Mouse (Mus musculus) E14TG2a.4 (cell line): ENCODE measurements around the gene Mical3.
A peak's percentile ranks its signal among the peaks of the same experiment; 100 is the strongest.
"Not testable (repeated sequence)": the region's sequence is repeated elsewhere in the genome, so short reads cannot be mapped to it uniquely, and the experiment has no call there.

Experiments used
- H3K27me3 ChIP-seq: 2 replicates; pipeline ENCODE4 v1.6.1; 2014; ENCODE audit warnings: low read length, control low read depth; ENCODE audit not compliant: insufficient read depth
- H3K36me3 ChIP-seq: 2 replicates; pipeline ENCODE4 v1.6.1; 2014; ENCODE audit warnings: low read length, control low read depth; ENCODE audit not compliant: insufficient read depth
- H3K4me1 ChIP-seq: replicated peaks from 2 replicates; pipeline ENCODE4 v1.6.1; 2014; ENCODE audit warnings: low read depth, low read length, control low read depth
- H3K4me3 ChIP-seq: replicated peaks from 2 replicates; pipeline ENCODE4 v1.5.1; 2014; ENCODE audit warnings: mild to moderate bottlenecking, low read length
- H3K9me3 ChIP-seq: 2 replicates; pipeline ENCODE4 v1.6.1; 2014; ENCODE audit warnings: low read length, control low read depth
- CTCF ChIP-seq: conservative IDR thresholded peaks from 2 replicates; pipeline ENCODE4 v1.5.1; 2014; ENCODE audit warnings: low read length
- NANOG ChIP-seq: IDR thresholded peaks from 2 replicates; pipeline ENCODE4 v1.6.1; 2014; ENCODE audit warnings: borderline replicate concordance, low read length, mixed read lengths
- POU5F1 ChIP-seq: IDR thresholded peaks from 2 replicates; pipeline ENCODE4 v1.6.1; 2014; ENCODE audit warnings: low read length, borderline replicate concordance

Gene Mical3

DNA sequence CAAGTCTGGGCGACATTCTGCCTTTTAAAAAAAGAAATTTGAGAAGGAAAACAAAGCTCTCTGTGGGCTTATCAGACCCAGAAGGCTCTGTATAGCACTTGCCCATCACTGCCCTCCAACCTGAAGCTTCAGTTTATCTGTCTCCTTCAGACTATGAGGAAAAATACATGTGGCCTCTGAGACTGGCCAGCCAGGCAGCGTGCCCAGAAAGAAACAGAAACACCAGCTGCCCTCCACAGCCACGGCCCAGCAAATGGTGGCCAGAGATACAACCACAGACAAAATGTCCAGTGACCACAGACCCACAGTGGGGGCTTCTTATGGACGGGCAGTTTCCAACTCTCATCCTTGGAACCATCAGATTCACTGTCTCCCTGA, 216.3 kb downstream of the Mical3 start:
- H3K27me3 ChIP-seq = peaks cover 3% of the 10 kb centered on the region; the same call in 1 of the 2 replicates
- H3K4me1 ChIP-seq = peaks cover 70% of the 10 kb centered on the region
- H3K4me3 ChIP-seq = peak overlapping the region; percentile 49
- peaks cover 42% of the 10 kb centered on the region for H3K36me3 ChIP-seq
- TF ChIP-seq NANOG = no peak
- no peak for TF ChIP-seq CTCF
- TF ChIP-seq POU5F1 = no peak
- no peaks in the 10 kb centered on the region for H3K9me3 ChIP-seq

GRCm38 (mm10) chr6:120913783-120914182, 217.0 kb downstream of the Mical3 start:
- peaks cover 42% of the 10 kb centered on the region for H3K36me3 ChIP-seq
- H3K9me3 ChIP-seq = no peaks in the 10 kb centered on the region
- H3K4me3 ChIP-seq = no peak overlapping the region; the same call in 1 of the 2 replicates
- no peak for TF ChIP-seq POU5F1
- no peak for TF ChIP-seq CTCF
- H3K4me1 ChIP-seq = peaks cover 71% of the 10 kb centered on the region
- no peaks in the 10 kb centered on the region for H3K27me3 ChIP-seq

- Histone ChIP-seq H3K4me3 (no peak overlapping the region), H3K9me3 (no peaks in the 10 kb centered on the region), H3K36me3 (peaks cover 42% of the 10 kb centered on the region), H3K4me1 (peaks cover 71% of the 10 kb centered on the region), H3K27me3 (no peaks in the 10 kb centered on the region)
- TF ChIP-seq CTCF (no peak), NANOG (no peak), POU5F1 (no peak)
Observed at GRCm38 (mm10) chr6:120912931-120913330, 217.9 kb downstream of the Mical3 start.

DNA sequence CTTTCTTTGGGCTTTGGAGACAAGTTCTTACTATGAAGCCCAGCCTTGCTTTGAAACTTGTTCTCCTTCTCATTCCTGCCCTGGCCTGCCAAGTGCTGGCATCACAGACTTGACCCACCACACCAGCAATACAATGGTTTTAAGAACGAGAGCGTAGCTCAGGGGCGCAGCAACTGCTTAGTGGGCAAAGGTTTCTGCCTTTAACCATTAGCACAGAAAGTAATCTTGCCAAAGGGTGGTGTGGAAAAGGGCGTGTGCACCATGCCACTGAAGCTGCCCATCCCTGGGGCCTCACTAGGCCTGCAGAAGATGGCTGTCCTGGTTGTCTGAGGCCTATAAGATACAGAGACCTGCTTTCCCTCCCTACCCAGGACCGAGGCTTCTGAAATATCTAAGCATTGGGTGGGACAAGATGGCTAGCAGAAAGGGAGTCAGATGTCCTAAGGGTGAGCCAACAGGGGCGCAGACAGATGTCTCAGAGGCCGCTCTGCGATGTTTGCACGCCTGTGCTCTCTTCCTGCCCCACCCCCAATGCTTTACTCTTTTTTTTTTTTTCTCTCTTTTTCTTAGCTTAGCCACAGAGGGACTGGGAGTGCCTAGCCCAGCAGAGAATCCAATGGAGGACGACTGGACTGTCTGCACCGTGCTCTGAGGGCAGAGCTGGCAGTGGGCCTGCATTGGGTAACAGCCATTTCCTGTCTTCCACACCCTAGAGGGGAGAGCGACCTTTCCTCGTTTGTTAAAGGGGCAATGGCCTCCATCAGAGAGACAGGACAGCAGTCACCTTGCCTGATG, 219.4 kb downstream of the Mical3 start:
- peaks cover 48% of the 10 kb centered on the region for H3K36me3 ChIP-seq
- TF ChIP-seq POU5F1 (no peak), CTCF (no peak), NANOG (no peak)
- H3K27me3 ChIP-seq = no peaks in the 10 kb centered on the region
- no peaks in the 10 kb centered on the region for H3K9me3 ChIP-seq
- H3K4me3 ChIP-seq = peak overlapping the region; percentile 17; the same call in 1 of the 2 replicates
- H3K4me1 ChIP-seq = peaks cover 80% of the 10 kb centered on the region

DNA sequence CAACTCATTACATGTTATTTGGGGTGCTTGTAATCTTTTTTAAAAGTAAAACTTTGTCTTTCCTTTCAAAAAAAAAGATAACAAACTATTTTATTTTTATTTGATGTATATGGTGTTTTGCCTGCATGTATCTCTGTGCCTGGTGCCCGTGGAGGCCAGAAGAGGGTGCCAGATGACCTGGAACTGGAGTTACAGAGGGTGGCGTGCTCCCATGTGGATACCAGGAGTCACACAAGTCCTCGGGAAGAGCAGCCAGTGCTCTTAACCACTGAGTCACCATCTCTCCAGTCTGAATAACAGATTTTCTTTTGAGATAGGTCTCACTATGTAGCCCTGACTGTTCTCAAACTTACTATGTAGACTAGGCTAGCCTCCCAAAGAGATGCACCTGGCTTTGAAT, 221.3 kb downstream of the Mical3 start:
- Histone ChIP-seq H3K9me3 (no peaks in the 10 kb centered on the region), H3K4me1 (peaks cover 80% of the 10 kb centered on the region), H3K27me3 (no peaks in the 10 kb centered on the region), H3K36me3 (peaks cover 53% of the 10 kb centered on the region), H3K4me3 (no peak overlapping the region)
- no peak for TF ChIP-seq CTCF
- TF ChIP-seq NANOG = no peak
- no peak for TF ChIP-seq POU5F1

DNA sequence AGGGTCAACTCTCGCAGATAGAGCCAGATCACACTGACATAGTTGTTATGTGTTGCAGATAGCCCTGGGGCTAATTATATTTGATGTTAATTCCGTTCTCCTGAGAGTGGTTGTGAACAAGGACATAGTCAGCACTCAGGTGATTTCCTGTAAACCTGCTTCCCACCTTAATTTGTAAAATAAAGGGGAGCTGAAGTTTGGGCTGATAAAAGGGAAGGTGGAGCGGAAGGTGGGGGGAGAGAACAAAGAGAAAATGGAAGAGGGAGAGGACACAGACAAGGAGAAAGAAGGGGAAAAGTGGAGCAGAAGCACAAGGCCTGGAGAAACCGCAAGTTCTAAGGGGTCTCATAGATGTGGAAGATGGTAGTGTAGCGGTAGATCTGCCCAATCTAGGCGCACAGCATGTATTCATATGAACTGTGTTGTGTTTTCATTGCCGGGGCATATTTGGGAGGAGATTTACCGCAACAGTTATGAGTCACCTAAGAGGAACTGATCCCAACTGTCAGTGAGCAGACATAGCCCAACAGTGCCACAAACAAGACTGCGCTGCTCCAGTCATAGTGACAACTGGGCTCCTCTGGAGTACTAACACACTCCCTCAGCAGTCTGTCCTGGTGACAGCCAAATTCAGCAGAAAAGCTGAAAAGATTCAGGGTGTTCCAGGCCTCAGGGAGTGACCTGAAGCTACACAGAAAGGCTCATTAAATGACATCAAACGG, 222.8 kb downstream of the Mical3 start:
- H3K36me3 ChIP-seq = peaks cover 40% of the 10 kb centered on the region
- not testable (repeated sequence) for H3K27me3 ChIP-seq, H3K9me3 ChIP-seq
- peak overlapping the region; percentile 11; the same call in 1 of the 2 replicates for H3K4me3 ChIP-seq
- peaks cover 77% of the 10 kb centered on the region for H3K4me1 ChIP-seq

GRCm38 (mm10) chr6:120906521-120906920, 224.3 kb downstream of the Mical3 start:
- Histone ChIP-seq H3K27me3 (no peaks in the 10 kb centered on the region), H3K4me1 (peaks cover 77% of the 10 kb centered on the region), H3K36me3 (peaks cover 36% of the 10 kb centered on the region), H3K9me3 (no peaks in the 10 kb centered on the region), H3K4me3 (0 out of 2 replicates have a peak overlapping the region, but pooled peaks have one; percentile 26)
- TF ChIP-seq CTCF (no peak), POU5F1 (no peak), NANOG (no peak)

DNA sequence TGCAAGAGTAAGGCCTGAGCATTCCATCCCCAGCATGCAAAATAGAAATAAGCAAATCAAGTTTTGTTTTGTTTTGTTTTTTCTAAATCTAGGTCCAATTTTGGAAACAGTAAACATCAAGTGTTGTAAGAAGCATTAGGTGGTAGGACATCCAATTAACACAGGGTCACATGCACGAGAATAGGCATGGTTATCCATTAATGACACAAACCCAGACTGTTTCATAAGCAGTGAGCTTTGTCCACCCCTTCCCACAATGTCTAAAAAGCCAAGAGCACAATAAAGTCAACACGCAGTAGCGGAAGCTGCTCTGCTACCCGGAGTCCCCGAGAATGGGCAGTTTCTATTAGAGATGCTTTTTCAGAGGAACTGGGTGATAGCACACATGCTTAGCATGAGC, 225.7 kb downstream of the Mical3 start:
- Histone ChIP-seq H3K27me3 (no peaks in the 10 kb centered on the region), H3K4me1 (peaks cover 78% of the 10 kb centered on the region), H3K9me3 (no peaks in the 10 kb centered on the region), H3K4me3 (no peak overlapping the region), H3K36me3 (peaks cover 38% of the 10 kb centered on the region)
- no peak for TF ChIP-seq CTCF
- no peak for TF ChIP-seq NANOG
- no peak for TF ChIP-seq POU5F1

DNA sequence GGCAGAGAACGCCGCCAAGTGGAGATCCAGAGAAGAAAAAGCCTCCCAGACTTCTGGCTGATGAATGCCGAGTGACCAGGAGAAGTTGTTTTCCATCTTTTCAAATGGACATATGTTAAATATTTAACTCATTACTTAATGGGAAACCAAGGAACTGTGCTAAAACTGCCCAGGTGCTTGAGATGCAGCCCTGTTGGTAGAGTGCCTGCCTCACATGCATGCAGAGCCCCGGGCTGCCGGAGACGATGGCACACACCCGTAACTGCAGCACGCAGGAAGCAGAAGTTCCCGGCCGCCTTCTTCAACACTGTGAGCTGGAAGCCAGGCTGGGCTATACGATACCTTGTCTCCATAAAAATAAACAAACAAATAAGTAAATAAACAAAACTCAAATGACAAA, 226.8 kb downstream of the Mical3 start:
- H3K9me3 ChIP-seq = no peaks in the 10 kb centered on the region
- peak overlapping the region; percentile 37; the same call in 1 of the 2 replicates for H3K4me3 ChIP-seq
- H3K27me3 ChIP-seq = no peaks in the 10 kb centered on the region
- TF ChIP-seq NANOG = no peak
- no peak for TF ChIP-seq POU5F1
- TF ChIP-seq CTCF = no peak
- H3K36me3 ChIP-seq = peaks cover 49% of the 10 kb centered on the region
- peaks cover 77% of the 10 kb centered on the region for H3K4me1 ChIP-seq
